22 mouse cellular contexts compared by ENCODE assay signal in genomic region chr2:107306077-107306476, GRCm38 (mm10). TPM values are rescaled to one million over a fixed set of nuclear protein-coding genes. Genes with fewer than 3 reads are reported as not detected.
DNase-seq lines count a peak whose midpoint lies in the region; ATAC-seq lines count a peak whose summit lies in the region.
"Had no signal": no experiment of that assay in that cellular context is flagged by ENCODE, and none has a peak within 500 bp of the region (broad histone marks: within the 10 kb centered on the region; RNA-seq: fewer than 3 reads in every experiment).

No protein-coding gene starts in this region.

- no peak for ATAC-seq in heart, embryonic 11.5 days (replicated peaks; ENCODE audit: insufficient number of reproducible peaks, low FRiP score, low TSS enrichment)
- no peak for ATAC-seq in heart, embryonic 14.5 days (ENCODE audit: insufficient number of reproducible peaks, insufficient read depth, low FRiP score, low read depth)
- ATAC-seq in kidney, embryonic 15.5 days (replicated peaks; ENCODE audit: low FRiP score) = no peak
- ATAC-seq in kidney, embryonic 16.5 days (ENCODE audit: low FRiP score, low TSS enrichment) = no peak
- ATAC-seq: forebrain, embryonic 13.5 days; forebrain, postnatal 0 days; hindbrain, embryonic 16.5 days; inflammation-experienced regulatory T-cells, adult 6 months; intestine, postnatal 0 days had no signal

- peak overlapping the region; percentile 59; the same call in 1 of the 2 replicates for H3K27ac ChIP-seq in heart, embryonic 11.5 days (ENCODE audit: low read depth, low read length)
- peak overlapping the region; percentile 29 to 65; a peak in 3 of 4 replicates for H3K27ac ChIP-seq in heart, embryonic 14.5 days (replicated peaks in 1 of 2; ENCODE audit: control insufficient read depth in 1 of 2, insufficient read depth in 1 of 2, low read depth in 2 of 2, low read length in 2 of 2)
- no peak overlapping the region for H3K27ac ChIP-seq in kidney, embryonic 15.5 days
- H3K27ac ChIP-seq in kidney, embryonic 16.5 days (ENCODE audit: low read length) = no peak overlapping the region
- H3K27ac ChIP-seq: embryonic facial prominence, embryonic 10.5 days; forebrain, embryonic 13.5 days; hindbrain, embryonic 12.5 days had no signal

- H3K9ac ChIP-seq in heart, embryonic 11.5 days (ENCODE audit: low read depth, low read length) = no peak overlapping the region
- no peak overlapping the region for H3K9ac ChIP-seq in heart, embryonic 14.5 days (ENCODE audit: low read length)
- H3K9ac ChIP-seq in kidney, embryonic 15.5 days = no peak overlapping the region
- H3K9ac ChIP-seq in kidney, embryonic 16.5 days (replicated peaks; ENCODE audit: low read length) = no peak overlapping the region
- H3K9ac ChIP-seq: forebrain, embryonic 13.5 days; forebrain, postnatal 0 days; hindbrain, embryonic 12.5 days had no signal

- H3K4me1 ChIP-seq in heart, embryonic 11.5 days (ENCODE audit: control insufficient read depth, insufficient read depth, low read length) = 0 out of 2 replicates have a peak, but pooled peaks cover 4% of the 10 kb centered on the region
- H3K4me1 ChIP-seq in heart, embryonic 14.5 days (ENCODE audit: control insufficient read depth in 2 of 2, insufficient read depth in 2 of 2, low read length in 2 of 2) = peaks cover 0 to 19% of the 10 kb centered on the region in 2 experiments; a peak in 2 of 4 replicates
- H3K4me1 ChIP-seq in kidney, embryonic 15.5 days = no peaks in the 10 kb centered on the region
- H3K4me1 ChIP-seq in kidney, embryonic 16.5 days (ENCODE audit: insufficient read depth, low read length) = no peaks in the 10 kb centered on the region
- H3K4me1 ChIP-seq: embryonic facial prominence, embryonic 10.5 days; forebrain, embryonic 13.5 days; hindbrain, embryonic 12.5 days had no signal

- intact Hi-C loops in heart, postnatal 14 days (cut with DNase I) = no loop called here

- peak overlapping the region; percentile 12; the same call in 1 of the 2 replicates for H3K4me2 ChIP-seq in heart, embryonic 11.5 days
- H3K4me2 ChIP-seq in heart, embryonic 14.5 days (ENCODE audit: low read length) = peak overlapping the region; percentile 38
- no peak overlapping the region for H3K4me2 ChIP-seq in kidney, embryonic 15.5 days
- H3K4me2 ChIP-seq in kidney, embryonic 16.5 days (replicated peaks; ENCODE audit: low read depth, low read length) = no peak overlapping the region
- H3K4me2 ChIP-seq: forebrain, embryonic 13.5 days; hindbrain, embryonic 12.5 days had no signal

- H3K4me3 ChIP-seq in heart, embryonic 11.5 days (ENCODE audit: low read depth, low read length) = no peak overlapping the region
- H3K4me3 ChIP-seq in heart, embryonic 14.5 days (ENCODE audit: control insufficient read depth in 1 of 2, insufficient read depth in 1 of 2, low read depth in 1 of 2, low read length in 2 of 2) = no peak overlapping the region
- H3K4me3 ChIP-seq in kidney, embryonic 15.5 days (replicated peaks) = no peak overlapping the region
- no peak overlapping the region for H3K4me3 ChIP-seq in kidney, embryonic 16.5 days (ENCODE audit: low read length)
- H3K4me3 ChIP-seq: embryonic facial prominence, embryonic 10.5 days; forebrain, embryonic 13.5 days; hindbrain, embryonic 12.5 days had no signal

- H3K27me3 ChIP-seq in heart, embryonic 11.5 days (ENCODE audit: control insufficient read depth, insufficient read depth, low read length) = no peaks in the 10 kb centered on the region
- no peaks in the 10 kb centered on the region for H3K27me3 ChIP-seq in heart, embryonic 14.5 days (ENCODE audit: control insufficient read depth, insufficient read depth, low read length)
- H3K27me3 ChIP-seq in kidney, embryonic 15.5 days = no peaks in the 10 kb centered on the region
- no peaks in the 10 kb centered on the region for H3K27me3 ChIP-seq in kidney, embryonic 16.5 days (ENCODE audit: insufficient read depth, low read length)
- H3K27me3 ChIP-seq: forebrain, embryonic 13.5 days; hindbrain, embryonic 12.5 days had no signal

- H3K9me3 ChIP-seq in heart, embryonic 11.5 days (replicated peaks; ENCODE audit: control insufficient read depth, low read length) = no peaks in the 10 kb centered on the region
- H3K9me3 ChIP-seq in heart, embryonic 14.5 days (ENCODE audit: control insufficient read depth, low read length) = no peaks in the 10 kb centered on the region
- H3K9me3 ChIP-seq in kidney, embryonic 15.5 days (replicated peaks) = no peaks in the 10 kb centered on the region
- H3K9me3 ChIP-seq in kidney, embryonic 16.5 days (ENCODE audit: low read length) = no peaks in the 10 kb centered on the region
- H3K9me3 ChIP-seq: embryonic facial prominence, embryonic 10.5 days; forebrain, embryonic 13.5 days; hindbrain, embryonic 12.5 days had no signal

- DNase-seq in heart, adult 18-20 months = peak; percentile 11 to 14
- DNase-seq in heart, adult 9 months (ENCODE audit: low spot score in 2 of 2) = no peak
- DNase-seq in heart, postnatal 14 days = no peak
- peak; percentile 56 for DNase-seq in brain, adult 2 months (ENCODE audit: low read depth, low spot score)
- DNase-seq: adrenal gland, postnatal 14 days; cerebellum, adult 18-20 months; cerebellum, adult 9-11 months; cerebellum, postnatal 36 days; forebrain, postnatal 0 days; kidney, adult 9 months had no signal

- no peaks in the 10 kb centered on the region for H3K36me3 ChIP-seq in heart, embryonic 11.5 days (ENCODE audit: control insufficient read depth, insufficient read depth, low read length)
- H3K36me3 ChIP-seq in heart, embryonic 14.5 days (ENCODE audit: control insufficient read depth, insufficient read depth, low read length) = 0 out of 2 replicates have a peak, but pooled peaks cover 3% of the 10 kb centered on the region
- no peaks in the 10 kb centered on the region for H3K36me3 ChIP-seq in kidney, embryonic 15.5 days
- no peaks in the 10 kb centered on the region for H3K36me3 ChIP-seq in kidney, embryonic 16.5 days (ENCODE audit: insufficient read depth, low read length)
- H3K36me3 ChIP-seq: embryonic facial prominence, embryonic 10.5 days; hindbrain, embryonic 12.5 days had no signal

- WGBS in heart, embryonic 11.5 days (ENCODE audit: insufficient replicate concordance) = 48% methylated on average over 4 of the region's 4 CpGs
- WGBS in heart, embryonic 14.5 days = 27% methylated on average over 4 of the region's 4 CpGs
- 83% methylated on average over 4 of the region's 4 CpGs for WGBS in kidney, embryonic 15.5 days
- 81% methylated on average over 4 of the region's 4 CpGs for WGBS in kidney, embryonic 16.5 days

RNA-seq across cellular contexts. Expression of gene Kcna4, which starts 15.6 kb away (rescaled TPM):
- total RNA-seq in heart, adult 18-20 months (2021) = under 1 TPM; 0.79 to 0.80 TPM
- polyA plus RNA-seq in heart, embryonic 11.5 days (2014; fragmentation: Nextera tagmentation; extraction: Ambion mirVana) = 1.8 and 2.2 TPM in 2 replicates
- 1 to 10 TPM; 1.6 to 1.7 TPM for total RNA-seq in heart, postnatal 14 days (2021)
- polyA plus RNA-seq in heart, embryonic 14.5 days (2014; fragmentation: Nextera tagmentation; extraction: Ambion mirVana) = 4.9 and 5.3 TPM in 2 replicates
- polyA plus RNA-seq in kidney, embryonic 15.5 days (2015; fragmentation: Nextera tagmentation; extraction: Ambion mirVana) = 0.06 and 0.09 TPM in 2 replicates
- 0.10 and 0.17 TPM in 2 replicates for polyA plus RNA-seq in kidney, embryonic 16.5 days (2015; fragmentation: Nextera tagmentation; extraction: Ambion mirVana)
- total RNA-seq: gastrocnemius, adult 8-10 months; MEL had no signal
- polyA plus RNA-seq: embryonic facial prominence, embryonic 10.5 days; inflammation-experienced regulatory T-cells, adult 6 months had no signal

Comparison
In these comparisons a context has a peak if more than half of its experiments do, and no peak if none do; other contexts are left out.
1. DNase-seq: peak in heart, adult 18-20 months (2 of 2) and brain, adult 2 months (single experiment); none in heart, adult 9 months (0 of 2) and heart, postnatal 14 days (0 of 2).
2. H3K27ac ChIP-seq: peak in heart, embryonic 11.5 days (single experiment) and heart, embryonic 14.5 days (2 of 2); none in kidney, embryonic 15.5 days (single experiment) and kidney, embryonic 16.5 days (single experiment).
3. H3K4me2 ChIP-seq: peak in heart, embryonic 11.5 days (single experiment) and heart, embryonic 14.5 days (single experiment); none in kidney, embryonic 15.5 days (single experiment) and kidney, embryonic 16.5 days (single experiment).